Mouse (Mus musculus) forebrain, postnatal 0 days (tissue): ENCODE measurements around the gene Vsx2. TPM values are rescaled to one million over a fixed set of nuclear protein-coding genes. Genes with fewer than 3 reads are reported as not detected.
A peak's percentile ranks its signal among the peaks of the same experiment; 100 is the strongest.

Source experiments
- ATAC-seq: fragments of 200-750 bp; cut with Nextera tagmentation; 2 replicates; pipeline ENCODE4 v1.8.0; 2017; ENCODE audit warnings: mild to moderate bottlenecking, moderate library complexity
- DNase-seq: peaks from one replicate; pipeline ENCODE4 v3.0.0-alpha.2; 2015
- H3K27ac ChIP-seq: fragments of 300-500 bp; sonication (generic); 2 replicates; pipeline ENCODE4 v1.5.1; 2014; ENCODE audit warnings: low read depth, mild to moderate bottlenecking, antibody characterized with exemption, low read length, moderate library complexity, mixed read lengths
- H3K27me3 ChIP-seq: fragments of 300-500 bp; sonication (generic); 2 replicates; pipeline ENCODE4 v1.6.1; 2014; ENCODE audit warnings: mild to moderate bottlenecking, low read length, mixed read lengths; ENCODE audit not compliant: insufficient read depth
- H3K36me3 ChIP-seq: fragments of 300-500 bp; sonication (generic); 2 replicates; pipeline ENCODE4 v1.6.1; 2014; ENCODE audit warnings: mild to moderate bottlenecking, moderate library complexity; ENCODE audit not compliant: insufficient read depth
- H3K4me1 ChIP-seq: fragments of 300-500 bp; sonication (generic); 2 replicates; pipeline ENCODE4 v1.6.1; 2014; ENCODE audit warnings: antibody characterized with exemption; ENCODE audit not compliant: insufficient read depth
- H3K4me2 ChIP-seq: fragments of 300-500 bp; sonication (generic); 2 replicates; pipeline ENCODE4 v1.6.1; 2014; ENCODE audit warnings: low read depth, mild to moderate bottlenecking, moderate library complexity
- H3K4me3 ChIP-seq: fragments of 300-500 bp; sonication (generic); 2 replicates; pipeline ENCODE4 v1.5.1; 2014; ENCODE audit warnings: low read depth, low read length, mixed read lengths
- H3K9ac ChIP-seq: fragments of 300-500 bp; sonication (generic); 2 replicates; pipeline ENCODE4 v1.6.1; 2014; ENCODE audit warnings: mild to moderate bottlenecking
- H3K9me3 ChIP-seq: fragments of 300-500 bp; sonication (generic); 2 replicates; pipeline ENCODE4 v1.6.1; 2016; ENCODE audit warnings: low read length
- CTCF ChIP-seq: sonication (generic); IDR thresholded peaks from 2 replicates; pipeline ENCODE4 v1.5.1; 2016; ENCODE audit warnings: antibody characterized with exemption, control low read depth, low read depth
- WGBS: fragments of 180-500 bp; shearing (Covaris S2); extraction: QIAGEN DNeasy Blood & Tissue Kit; methylation state at CpG from one replicate; pipeline ENCODE4 v1.1.7; 2014; 5-methylcytosine and 5-hydroxymethylcytosine counted together
- polyA plus RNA-seq: library from polyadenylated mRNA; unstranded; fragments of >200 nt; fragmentation: Nextera tagmentation; extraction: Ambion mirVana; gene quantifications from 2 replicates; pipeline ENCODE4 v1.2.1, GENCODE M21; 2015
- total RNA-seq: library from RNA; depleted of rRNA; stranded (reverse); fragments of >200 nt; gene quantifications from 2 replicates; pipeline ENCODE4 v1.2.3, GENCODE M21; 2014

Gene Vsx2
- total and polyA plus RNA-seq, 2 experiments from 2014 or later: 0.05 to 0.67 TPM

GRCm38 (mm10) chr12:84555218-84555617 is 14.3 kb upstream of the Vsx2 start:
- H3K36me3 ChIP-seq: no peaks in the 10 kb centered on the region
- DNase-seq (no peak), ATAC-seq (no peak)
- H3K4me3 ChIP-seq: no peak overlapping the region
- no peaks in the 10 kb centered on the region for H3K9me3 ChIP-seq
- no peak for TF ChIP-seq CTCF
- no peak overlapping the region for H3K27ac ChIP-seq
- no peak overlapping the region for H3K4me2 ChIP-seq
- 69% methylated on average over 8 of the region's 8 CpGs for WGBS
- H3K4me1 ChIP-seq: no peaks in the 10 kb centered on the region
- no peaks in the 10 kb centered on the region for H3K27me3 ChIP-seq
- no peak overlapping the region for H3K9ac ChIP-seq

GRCm38 (mm10) chr12:84562558-84562957 is 7.0 kb upstream of the Vsx2 start:
- Histone ChIP-seq H3K27ac (no peak overlapping the region), H3K9ac (no peak overlapping the region), H3K27me3 (no peaks in the 10 kb centered on the region), H3K4me2 (no peak overlapping the region), H3K9me3 (no peaks in the 10 kb centered on the region), H3K4me3 (no peak overlapping the region), H3K4me1 (no peaks in the 10 kb centered on the region), H3K36me3 (no peaks in the 10 kb centered on the region)
- no peak for ATAC-seq
- TF ChIP-seq CTCF: peak; percentile 27
- 41% methylated on average over 4 of the region's 4 CpGs for WGBS
- no peak for DNase-seq

GRCm38 (mm10) chr12:84567576-84567975 is 2.0 kb upstream of the Vsx2 start:
- no peak for TF ChIP-seq CTCF
- peaks cover 25% of the 10 kb centered on the region for H3K27me3 ChIP-seq
- H3K27ac ChIP-seq: no peak overlapping the region

GRCm38 (mm10) chr12:84569976-84570693 is 573 bp downstream of the Vsx2 start:
- Histone ChIP-seq H3K4me1 (no peaks in the 10 kb centered on the region), H3K4me2 (no peak overlapping the region), H3K36me3 (no peaks in the 10 kb centered on the region), H3K9ac (no peak overlapping the region), H3K4me3 (no peak overlapping the region), H3K27ac (no peak overlapping the region), H3K27me3 (peaks cover 43% of the 10 kb centered on the region), H3K9me3 (no peaks in the 10 kb centered on the region)
- DNase-seq (peak; percentile 24), ATAC-seq (no peak)
- 1% methylated on average over 39 of the region's 40 CpGs for WGBS
- TF ChIP-seq CTCF: no peak

More at GRCm38 (mm10) chr12:84567576-84567975, 2.0 kb upstream of the Vsx2 start:
- Histone ChIP-seq H3K36me3 (no peaks in the 10 kb centered on the region), H3K9me3 (no peaks in the 10 kb centered on the region), H3K4me2 (no peak overlapping the region), H3K4me3 (no peak overlapping the region), H3K9ac (no peak overlapping the region), H3K4me1 (no peaks in the 10 kb centered on the region)
- DNase-seq (no peak), ATAC-seq (no peak)
- 87% methylated on average over 6 of the region's 6 CpGs for WGBS

GRCm38 (mm10) chr12:84570694-84571415 is 1.3 kb downstream of the Vsx2 start:
- no peak for TF ChIP-seq CTCF
- H3K4me3 ChIP-seq: no peak overlapping the region
- ATAC-seq (no peak), DNase-seq (peak; percentile 62)
- 5% methylated on average over 34 of the region's 34 CpGs for WGBS
- no peak overlapping the region for H3K4me2 ChIP-seq
- H3K36me3 ChIP-seq: no peaks in the 10 kb centered on the region
- no peaks in the 10 kb centered on the region for H3K9me3 ChIP-seq
- H3K9ac ChIP-seq: no peak overlapping the region
- peaks cover 43% of the 10 kb centered on the region for H3K27me3 ChIP-seq
- H3K27ac ChIP-seq: no peak overlapping the region
- H3K4me1 ChIP-seq: no peaks in the 10 kb centered on the region

GRCm38 (mm10) chr12:84571466-84572340 is 2.1 kb downstream of the Vsx2 start:
- TF ChIP-seq CTCF: no peak
- Histone ChIP-seq H3K36me3 (no peaks in the 10 kb centered on the region), H3K9ac (no peak overlapping the region), H3K27ac (no peak overlapping the region), H3K9me3 (no peaks in the 10 kb centered on the region), H3K4me3 (no peak overlapping the region), H3K27me3 (peaks cover 43% of the 10 kb centered on the region), H3K4me2 (no peak overlapping the region), H3K4me1 (no peaks in the 10 kb centered on the region)
- WGBS: 3% methylated on average over 43 of the region's 43 CpGs
- DNase-seq: peak; percentile 57
- 0 out of 2 replicates have a peak, but pooled peaks have one; percentile 23 for ATAC-seq

- Histone ChIP-seq H3K4me3 (no peak overlapping the region), H3K27me3 (peaks cover 43% of the 10 kb centered on the region), H3K36me3 (no peaks in the 10 kb centered on the region), H3K4me1 (no peaks in the 10 kb centered on the region), H3K4me2 (no peak overlapping the region), H3K9me3 (no peaks in the 10 kb centered on the region), H3K27ac (no peak overlapping the region), H3K9ac (no peak overlapping the region)
- WGBS: 13% methylated on average over 7 of the region's 7 CpGs
- ATAC-seq (no peak), DNase-seq (peak; percentile 27)
- no peak for TF ChIP-seq CTCF
Measured at GRCm38 (mm10) chr12:84572341-84572720, 2.8 kb downstream of the Vsx2 start.
